Mouse (Mus musculus) stomach, embryonic 16.5 days (tissue): ENCODE data around the gene Casd1. TPM values are rescaled to one million over a fixed set of nuclear protein-coding genes. Genes with fewer than 3 reads are reported as not detected.

Experiments used
- ATAC-seq: fragments of 200-750 bp; cut with Nextera tagmentation; 2 replicates; pipeline ENCODE4 v1.8.0; 2017; ENCODE audit warnings: moderate number of reproducible peaks, moderate TSS enrichment; ENCODE audit not compliant: insufficient read depth, low FRiP score
- H3K27ac ChIP-seq: fragments of 300-500 bp; sonication (generic); 2 replicates; pipeline ENCODE4 v1.5.1; 2014; ENCODE audit warnings: low read length
- H3K27me3 ChIP-seq: fragments of 300-500 bp; sonication (generic); 2 replicates; pipeline ENCODE4 v1.6.1; 2014; ENCODE audit warnings: low read length, control low read depth, mixed read lengths; ENCODE audit not compliant: control insufficient read depth, insufficient read depth
- H3K36me3 ChIP-seq: fragments of 300-500 bp; sonication (generic); 2 replicates; pipeline ENCODE4 v1.6.1; 2014; ENCODE audit warnings: low read length; ENCODE audit not compliant: control insufficient read depth, insufficient read depth
- H3K4me1 ChIP-seq: fragments of 300-500 bp; sonication (generic); 2 replicates; pipeline ENCODE4 v1.6.1; 2014; ENCODE audit warnings: low read length, control low read depth, mixed read lengths; ENCODE audit not compliant: control insufficient read depth, insufficient read depth
- H3K4me2 ChIP-seq: fragments of 300-500 bp; sonication (generic); 2 replicates; pipeline ENCODE4 v1.6.1; 2014; ENCODE audit warnings: low read depth, low read length, mixed read lengths
- H3K4me3 ChIP-seq: fragments of 300-500 bp; sonication (generic); replicated peaks from 2 replicates; pipeline ENCODE4 v1.5.1; 2014; ENCODE audit warnings: mild to moderate bottlenecking, low read length
- H3K9ac ChIP-seq: fragments of 300-500 bp; sonication (generic); 2 replicates; pipeline ENCODE4 v1.6.1; 2014; ENCODE audit warnings: low read length
- H3K9me3 ChIP-seq: fragments of 300-500 bp; sonication (generic); replicated peaks from 2 replicates; pipeline ENCODE4 v1.6.1; 2016; ENCODE audit warnings: low read length, control low read depth; ENCODE audit not compliant: control insufficient read depth
- WGBS: fragments of 180-500 bp; shearing (Covaris S2); extraction: QIAGEN DNeasy Blood & Tissue Kit; methylation state at CpG from one replicate; pipeline ENCODE4 v1.1.7; 2014; 5-methylcytosine and 5-hydroxymethylcytosine counted together
- polyA plus RNA-seq: library from polyadenylated mRNA; unstranded; fragments of >200 nt; fragmentation: Nextera tagmentation; extraction: Ambion mirVana; gene quantifications from 2 replicates; pipeline ENCODE4 v1.2.1, GENCODE M21; 2015

Casd1 gene
- polyA plus RNA-seq: 20.5 and 23.3 TPM in 2 replicates

DNA sequence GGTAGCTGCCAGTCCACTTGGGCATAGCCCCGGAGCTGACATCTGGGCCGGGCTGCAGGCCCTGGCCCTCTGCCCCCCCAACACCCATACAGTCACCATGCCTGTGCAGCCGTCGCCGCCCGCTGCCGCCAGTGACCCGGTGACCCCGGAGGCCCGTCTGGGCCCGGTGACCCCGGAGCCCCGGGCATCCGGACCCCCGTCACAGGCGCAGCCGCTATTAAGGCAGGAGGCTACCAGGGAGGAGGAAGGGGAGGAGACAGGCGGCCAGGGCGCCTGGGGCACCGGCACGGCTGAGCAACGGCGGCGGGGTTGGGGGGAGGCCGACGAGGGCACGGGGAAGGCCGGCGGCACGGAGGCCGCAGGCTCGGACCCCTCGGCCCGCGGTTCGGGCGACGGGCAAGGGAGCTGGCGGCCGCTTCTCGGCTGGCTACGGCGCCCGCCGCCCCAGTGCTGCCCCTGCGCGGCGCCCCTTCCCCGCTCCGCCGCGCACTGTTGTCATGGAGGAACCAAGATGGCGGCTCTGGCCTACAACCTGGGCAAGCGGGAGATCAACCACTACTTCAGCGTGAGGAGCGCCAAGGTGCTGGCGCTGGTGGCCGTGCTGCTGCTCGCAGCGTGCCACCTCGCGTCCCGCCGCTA, at the start of gene Casd1:
Casd1 (plus strand) TSS at position 182 of the 639 bp plus-strand sequence.
- peak; percentile 83 for ATAC-seq
- H3K9me3 ChIP-seq: no peaks in the 10 kb centered on the region
- no peaks in the 10 kb centered on the region for H3K36me3 ChIP-seq
- no peaks in the 10 kb centered on the region for H3K27me3 ChIP-seq
- peak within 1 kb of the TSS; percentile 99 for H3K9ac ChIP-seq
- WGBS: under 1% methylated on average over 58 of the region's 64 CpGs
- peak within 1 kb of the TSS; percentile 93 for H3K27ac ChIP-seq
- peak within 1 kb of the TSS; percentile 65 for H3K4me2 ChIP-seq
- peaks cover 14% of the 10 kb centered on the region; the same call in 1 of the 2 replicates for H3K4me1 ChIP-seq
- H3K4me3 ChIP-seq: peak within 1 kb of the TSS; percentile 75

DNA sequence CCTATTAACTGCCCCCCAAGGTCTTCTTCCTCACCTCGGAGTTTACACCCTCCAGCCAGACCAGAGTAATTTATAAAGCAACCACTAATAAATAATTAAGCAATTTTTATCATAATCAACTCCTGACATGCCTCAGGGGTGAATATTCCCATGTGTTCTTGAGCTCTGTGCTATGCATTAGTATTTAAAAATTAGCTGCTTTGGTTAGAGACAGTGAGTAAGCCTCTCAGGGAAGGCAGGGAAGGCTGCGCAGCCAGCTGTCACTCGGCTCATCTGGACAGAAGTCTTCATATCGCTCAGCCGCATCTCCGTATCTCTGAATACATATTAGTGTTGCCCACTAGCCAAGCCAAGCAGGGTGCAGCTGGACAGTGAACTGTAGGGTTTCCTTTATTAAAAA, 45.3 kb upstream of the Casd1 start:
- Histone ChIP-seq H3K9ac (no peak overlapping the region), H3K27me3 (no peaks in the 10 kb centered on the region), H3K27ac (no peak overlapping the region), H3K36me3 (no peaks in the 10 kb centered on the region), H3K4me3 (no peak overlapping the region), H3K4me2 (no peak overlapping the region), H3K4me1 (no peaks in the 10 kb centered on the region; the same call in 1 of the 2 replicates), H3K9me3 (no peaks in the 10 kb centered on the region)
- ATAC-seq: no peak
- WGBS: 76% methylated on average over 6 of the region's 6 CpGs

DNA sequence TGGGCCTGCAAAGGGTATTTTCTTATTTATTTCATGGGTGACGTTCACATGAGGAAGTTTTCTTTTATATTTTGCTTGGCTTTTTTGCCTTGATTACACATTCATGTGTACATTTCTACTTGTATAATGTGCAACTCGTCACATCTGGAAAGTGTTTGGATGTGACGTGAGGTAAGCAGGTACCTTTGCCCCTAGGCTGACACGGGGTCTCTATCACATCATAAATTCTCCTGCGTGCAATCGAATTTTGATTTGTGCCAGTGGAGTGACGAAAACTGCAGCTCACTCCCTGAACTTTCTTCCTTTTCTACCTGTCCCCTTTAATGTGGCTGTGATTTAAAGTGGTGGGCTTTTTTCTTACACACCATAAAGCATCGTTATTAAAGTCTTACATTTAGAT, 43.6 kb upstream of the Casd1 start:
- ATAC-seq: no peak
- H3K9ac ChIP-seq: no peak overlapping the region
- no peaks in the 10 kb centered on the region for H3K9me3 ChIP-seq
- no peaks in the 10 kb centered on the region for H3K27me3 ChIP-seq
- peaks cover 5% of the 10 kb centered on the region; the same call in 1 of the 2 replicates for H3K4me1 ChIP-seq
- 69% methylated on average over 8 of the region's 8 CpGs for WGBS
- no peaks in the 10 kb centered on the region for H3K36me3 ChIP-seq
- H3K4me2 ChIP-seq: no peak overlapping the region
- H3K4me3 ChIP-seq: no peak overlapping the region
- no peak overlapping the region for H3K27ac ChIP-seq

DNA sequence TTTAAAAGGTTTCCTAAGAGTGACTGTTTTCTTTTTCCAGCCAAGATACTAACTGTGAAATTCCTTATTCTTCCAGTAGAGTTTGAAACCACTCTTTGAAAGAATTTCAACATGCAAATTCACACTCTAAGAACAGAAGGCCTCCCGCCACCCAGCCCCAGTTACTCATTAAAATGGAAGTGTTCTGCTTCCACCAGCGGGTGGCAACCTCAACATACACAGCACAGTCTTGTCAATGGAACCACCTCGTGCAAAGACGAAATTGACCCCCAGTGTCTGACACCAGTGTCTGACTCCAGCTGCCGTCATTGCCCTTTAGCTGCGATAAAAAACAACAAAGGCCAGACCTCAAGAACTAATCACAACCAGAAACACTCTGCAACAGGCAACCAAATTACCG, 43.0 kb upstream of the Casd1 start:
- H3K9me3 ChIP-seq: no peaks in the 10 kb centered on the region
- no peak overlapping the region for H3K4me3 ChIP-seq
- H3K4me2 ChIP-seq: no peak overlapping the region
- H3K27ac ChIP-seq: no peak overlapping the region
- H3K27me3 ChIP-seq: no peaks in the 10 kb centered on the region
- no peak overlapping the region for H3K9ac ChIP-seq
- peaks cover 5% of the 10 kb centered on the region; the same call in 1 of the 2 replicates for H3K4me1 ChIP-seq
- H3K36me3 ChIP-seq: no peaks in the 10 kb centered on the region
- ATAC-seq: no peak
- 14% methylated on average over 7 of the region's 7 CpGs for WGBS

DNA sequence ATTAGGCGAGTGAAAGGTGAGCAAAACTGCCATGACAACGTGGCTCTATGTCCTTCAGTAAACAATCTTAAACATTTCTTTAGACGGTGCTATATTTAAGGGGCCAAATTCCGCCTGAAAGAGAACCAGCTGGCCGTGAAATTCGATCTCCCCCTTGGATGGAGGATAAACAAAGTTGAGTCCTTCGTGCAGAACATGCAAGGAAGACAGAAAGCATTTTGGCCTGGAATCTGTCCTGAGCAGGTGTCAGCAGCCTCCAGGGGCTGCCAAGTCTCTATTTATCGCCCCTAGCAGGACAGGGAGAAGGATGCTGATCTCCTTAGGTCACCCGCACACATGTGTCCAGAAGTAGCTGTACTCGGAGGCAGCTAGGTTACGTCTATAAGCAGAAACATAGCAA, 39.5 kb upstream of the Casd1 start:
- H3K36me3 ChIP-seq: no peaks in the 10 kb centered on the region
- H3K4me3 ChIP-seq: no peak overlapping the region
- peak; percentile 86 for ATAC-seq
- H3K4me1 ChIP-seq: 0 out of 2 replicates have a peak, but pooled peaks cover 5% of the 10 kb centered on the region
- 0 out of 2 replicates have a peak overlapping the region, but pooled peaks have one; percentile 24 for H3K9ac ChIP-seq
- H3K27ac ChIP-seq: peak overlapping the region; percentile 55; the same call in 1 of the 2 replicates
- peak overlapping the region; percentile 32; the same call in 1 of the 2 replicates for H3K4me2 ChIP-seq
- no peaks in the 10 kb centered on the region for H3K27me3 ChIP-seq
- WGBS: 12% methylated on average over 11 of the region's 11 CpGs
- no peaks in the 10 kb centered on the region for H3K9me3 ChIP-seq

DNA sequence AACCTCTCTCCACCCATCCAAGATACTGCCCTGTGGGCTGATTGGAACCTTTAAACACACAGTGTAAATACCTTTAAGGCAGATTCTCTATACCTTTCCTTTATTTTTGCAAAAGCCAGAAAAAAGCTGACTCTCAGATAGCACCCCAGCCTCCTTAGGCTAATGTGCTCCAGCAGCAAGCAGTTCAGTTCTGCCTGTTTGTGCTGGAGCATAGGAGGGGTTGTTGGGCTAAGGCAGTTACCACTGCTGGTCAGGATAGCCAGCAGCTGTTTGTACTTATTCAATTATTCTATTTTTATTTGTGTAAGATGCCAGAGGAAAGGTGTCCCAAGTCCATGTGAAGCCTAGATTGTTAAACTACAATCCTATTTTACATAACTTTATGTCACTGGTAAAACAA, 39.0 kb upstream of the Casd1 start:
- H3K9me3 ChIP-seq: no peaks in the 10 kb centered on the region
- peak overlapping the region; percentile 55 for H3K27ac ChIP-seq
- no peak overlapping the region for H3K9ac ChIP-seq
- no peak overlapping the region for H3K4me2 ChIP-seq
- H3K4me3 ChIP-seq: no peak overlapping the region
- H3K27me3 ChIP-seq: no peaks in the 10 kb centered on the region
- no peaks in the 10 kb centered on the region for H3K36me3 ChIP-seq
- H3K4me1 ChIP-seq: 0 out of 2 replicates have a peak, but pooled peaks cover 5% of the 10 kb centered on the region
- no peak for ATAC-seq

DNA sequence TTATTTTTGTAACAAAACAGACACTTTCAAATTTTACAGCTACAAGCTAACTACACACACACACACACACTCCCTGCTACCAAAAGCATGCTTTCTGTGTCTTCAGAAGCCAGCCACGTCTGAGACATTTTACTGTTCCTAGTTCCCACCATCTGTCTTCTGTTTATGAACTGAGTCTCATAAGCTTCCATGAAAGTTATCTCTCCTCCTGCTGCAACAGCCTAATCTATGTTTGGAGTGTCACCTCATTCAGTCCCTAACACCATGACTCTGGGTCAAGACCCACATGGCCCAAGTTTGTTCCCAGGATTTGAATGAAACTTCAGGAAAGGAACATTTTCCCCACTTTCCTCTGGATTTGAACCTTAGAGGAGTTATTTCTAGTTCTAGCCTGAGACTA, 38.2 kb upstream of the Casd1 start:
- Histone ChIP-seq H3K4me3 (no peak overlapping the region), H3K27me3 (no peaks in the 10 kb centered on the region), H3K36me3 (no peaks in the 10 kb centered on the region), H3K4me1 (0 out of 2 replicates have a peak, but pooled peaks cover 5% of the 10 kb centered on the region), H3K9ac (no peak overlapping the region), H3K4me2 (no peak overlapping the region), H3K27ac (no peak overlapping the region), H3K9me3 (no peaks in the 10 kb centered on the region)
- ATAC-seq: no peak
- WGBS: 48% methylated on average over 1 of the region's 1 CpGs

DNA sequence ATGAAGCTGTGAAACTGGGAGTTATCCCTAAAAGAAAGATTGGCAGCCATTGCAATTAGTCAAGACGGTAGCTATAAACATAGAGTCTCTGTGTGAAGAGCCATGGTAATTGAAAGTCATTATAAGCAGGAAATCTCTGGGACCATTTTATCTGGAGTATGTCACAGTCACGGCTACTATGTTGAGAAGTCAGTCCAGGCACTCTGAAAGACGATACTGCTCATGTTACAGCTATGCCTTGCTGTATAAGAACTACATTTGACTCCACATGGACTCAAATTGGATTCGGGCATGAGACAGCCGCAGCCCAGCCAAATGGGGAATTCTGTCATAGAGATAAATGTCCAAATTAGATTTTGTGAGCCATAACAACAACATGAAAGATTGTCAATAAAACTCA, 37.2 kb upstream of the Casd1 start:
- Histone ChIP-seq H3K36me3 (no peaks in the 10 kb centered on the region), H3K27ac (no peak overlapping the region), H3K9me3 (no peaks in the 10 kb centered on the region), H3K9ac (no peak overlapping the region), H3K4me2 (no peak overlapping the region), H3K4me1 (0 out of 2 replicates have a peak, but pooled peaks cover 5% of the 10 kb centered on the region), H3K4me3 (no peak overlapping the region), H3K27me3 (no peaks in the 10 kb centered on the region)
- no peak for ATAC-seq
- WGBS: 70% methylated on average over 5 of the region's 5 CpGs

DNA sequence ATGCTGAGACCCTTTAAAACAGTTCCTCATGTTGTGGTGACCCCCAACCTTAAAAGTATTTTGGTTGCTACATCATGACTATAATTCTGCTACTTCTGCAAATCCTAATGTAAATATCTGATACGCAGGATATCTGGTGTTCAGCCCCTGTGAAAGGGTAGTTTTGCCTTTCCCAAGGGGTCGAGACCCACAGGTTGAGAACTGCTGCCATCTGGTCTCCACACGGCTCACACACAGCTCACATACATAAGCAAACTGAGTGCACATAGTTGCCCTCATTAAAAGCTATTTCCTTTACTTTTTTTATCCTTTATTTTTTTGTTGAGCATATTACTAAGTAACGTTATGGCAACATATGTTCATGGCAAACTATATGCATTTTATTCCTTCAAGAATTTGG, 30.2 kb upstream of the Casd1 start:
- WGBS: 48% methylated on average over 4 of the region's 4 CpGs
- H3K4me2 ChIP-seq: no peak overlapping the region
- no peak overlapping the region for H3K9ac ChIP-seq
- H3K4me3 ChIP-seq: no peak overlapping the region
- H3K4me1 ChIP-seq: no peaks in the 10 kb centered on the region
- no peaks in the 10 kb centered on the region for H3K36me3 ChIP-seq
- ATAC-seq: no peak
- no peaks in the 10 kb centered on the region for H3K27me3 ChIP-seq
- no peaks in the 10 kb centered on the region for H3K9me3 ChIP-seq
- no peak overlapping the region for H3K27ac ChIP-seq
